ENCODE assay signal across 9 mouse cellular contexts in the genomic region with DNA sequence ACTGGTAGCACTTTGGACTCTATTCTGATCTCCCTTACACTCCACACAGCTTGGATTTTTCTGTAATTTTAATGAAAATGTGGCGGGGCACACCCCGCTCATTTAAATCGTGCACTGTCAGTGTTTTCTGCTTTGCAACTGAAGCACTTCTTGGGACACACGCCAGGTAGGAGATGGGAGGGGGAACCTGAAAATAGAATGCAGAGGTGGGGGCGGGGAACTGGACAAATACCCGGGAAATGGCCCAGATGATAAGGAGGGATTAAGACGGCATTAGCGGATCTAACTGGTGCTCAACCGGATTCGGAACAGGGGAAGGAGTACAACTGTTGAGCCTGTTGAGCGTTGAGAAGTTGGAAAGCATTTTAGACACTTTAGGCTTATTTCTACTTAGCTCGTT.
DNase-seq lines count a peak whose midpoint lies in the region; TF ChIP-seq lines count a peak whose summit lies in the region.
"Had no signal": no experiment of that assay in that cellular context is flagged by ENCODE, and none has a peak within 500 bp of the region (broad histone marks: within the 10 kb centered on the region; RNA-seq: fewer than 3 reads in every experiment).

No protein-coding gene starts in this region.

- 0 out of 2 replicates have a peak overlapping the region, but pooled peaks have one; percentile 16 for H3K27ac ChIP-seq in ES-Bruce4 (ENCODE audit: insufficient read depth, low read length)
- H3K27ac ChIP-seq: embryonic facial prominence, embryonic 15.5 days had no signal

- H3K36me3 ChIP-seq in ES-Bruce4 (ENCODE audit: control insufficient read depth, insufficient read depth, low read length, poor library complexity, severe bottlenecking), result no peaks in the 10 kb centered on the region
- H3K36me3 ChIP-seq: embryonic facial prominence, embryonic 15.5 days had no signal

- H3K4me1 ChIP-seq in ES-Bruce4 (ENCODE audit: control insufficient read depth, insufficient read depth, low read length), result peaks cover 14% of the 10 kb centered on the region

- TF ChIP-seq EP300 in ES-Bruce4 (IDR thresholded peaks at IDR 0.05; ENCODE audit: insufficient read depth, low read depth, low read length), result peak; percentile 71; the same call in 1 of the 2 replicates

- peak; percentile 87 for DNase-seq in heart, adult 11 months
- no peak for DNase-seq in heart, postnatal 25 days (ENCODE audit: low spot score)
- peak; percentile 13 for DNase-seq in gastrocnemius, postnatal 14 days
- DNase-seq in heart, postnatal 14 days, result peak; percentile 45 to 58
- DNase-seq in adrenal gland, adult 8-10 months, result no peak
- no peak for DNase-seq in frontal cortex, postnatal 10 days (ENCODE audit: low spot score in 2 of 2)
- DNase-seq: cerebellum, adult 9-11 months had no signal

- TF ChIP-seq POLR2A in ES-Bruce4 (IDR thresholded peaks at IDR 0.05; ENCODE audit: insufficient read depth, low read length), result no peak

- no peaks in the 10 kb centered on the region for H3K27me3 ChIP-seq in ES-Bruce4 (ENCODE audit: control insufficient read depth, insufficient read depth, low read length, poor library complexity, severe bottlenecking)
- H3K27me3 ChIP-seq: embryonic facial prominence, embryonic 15.5 days had no signal

- H3K9ac ChIP-seq in ES-Bruce4 (ENCODE audit: low read depth, poor library complexity, severe bottlenecking), result no peak overlapping the region
- H3K9ac ChIP-seq: embryonic facial prominence, embryonic 15.5 days had no signal

- no peak overlapping the region for H3K4me3 ChIP-seq in ES-Bruce4 (ENCODE audit: low read depth, low read length)
- H3K4me3 ChIP-seq: embryonic facial prominence, embryonic 15.5 days had no signal

- intact Hi-C loops in heart, postnatal 25 days (cut with DNase I), result loop anchor here (5.0 kb wide), 1 partner anchor 129 kb away; no protein-coding TSS in a partner anchor
- intact Hi-C loops in gastrocnemius, postnatal 14 days (cut with DNase I; ENCODE audit: low total_unique reads), result no loop called here
- intact Hi-C loops in heart, postnatal 14 days (cut with DNase I), result no loop called here

- no peaks in the 10 kb centered on the region for H3K9me3 ChIP-seq in ES-Bruce4 (replicated peaks; ENCODE audit: control insufficient read depth, insufficient read depth, low read length, poor library complexity, severe bottlenecking)
- H3K9me3 ChIP-seq: embryonic facial prominence, embryonic 15.5 days had no signal

- no peak for TF ChIP-seq CTCF in ES-Bruce4 (IDR thresholded peaks at IDR 0.05; ENCODE audit: low read depth, low read length)

Comparison
In these comparisons a context has a peak if more than half of its experiments do, and no peak if none do; other contexts are left out.
1. DNase-seq: peak in heart, adult 11 months (single experiment), gastrocnemius, postnatal 14 days (single experiment) and heart, postnatal 14 days (2 of 2); none in heart, postnatal 25 days (single experiment), adrenal gland, adult 8-10 months (single experiment) and frontal cortex, postnatal 10 days (0 of 2).